Mouse (Mus musculus): ENCODE measurements at regions not wholly inside any gene's neighbourhood (a gene's known extent, or its start where the extent isn't known, plus 50 kb on each side); places are given as distances from the start of the nearest gene placed in this dataset.

GRCm38 (mm10) chr5:75761459-75762310, 187.0 kb downstream of the Kit start:
- WGBS = 35% methylated on average over 11 of the region's 11 CpGs

GRCm38 (mm10) chr5:75756168-75756567, 181.5 kb downstream of the Kit start:
- no peak overlapping the region for H3K4me2 ChIP-seq
- peaks cover 11% of the 10 kb centered on the region for H3K4me1 ChIP-seq
- no peak overlapping the region for H3K27ac ChIP-seq (replicated peaks)
- 59% methylated on average over 7 of the region's 7 CpGs for WGBS
- no peak for ATAC-seq (ENCODE audit: extremely low read depth, insufficient number of reproducible peaks, low FRiP score, low TSS enrichment)
- H3K9ac ChIP-seq = no peak overlapping the region
- H3K36me3 ChIP-seq = no peaks in the 10 kb centered on the region
- no peaks in the 10 kb centered on the region for H3K9me3 ChIP-seq
- H3K4me3 ChIP-seq = no peak overlapping the region
- H3K27me3 ChIP-seq (replicated peaks) = peaks cover 32% of the 10 kb centered on the region

More at GRCm38 (mm10) chr5:75761459-75762310, 187.0 kb downstream of the Kit start:
- Histone ChIP-seq H3K27me3 (replicated peaks) (peaks cover 41% of the 10 kb centered on the region), H3K9me3 (no peaks in the 10 kb centered on the region), H3K36me3 (no peaks in the 10 kb centered on the region), H3K4me2 (peak overlapping the region; percentile 58), H3K27ac (replicated peaks) (peak overlapping the region; percentile 58), H3K4me1 (peaks cover 32% of the 10 kb centered on the region), H3K9ac (no peak overlapping the region), H3K4me3 (no peak overlapping the region; the same call in 1 of the 2 replicates)
- peak; percentile 74 for ATAC-seq (ENCODE audit: extremely low read depth, insufficient number of reproducible peaks, low FRiP score, low TSS enrichment)

- no peaks in the 10 kb centered on the region for H3K9me3 ChIP-seq
- WGBS = 70% methylated on average over 7 of the region's 7 CpGs
Measured at GRCm38 (mm10) chr5:75754356-75754755, 179.6 kb downstream of the Kit start.

GRCm38 (mm10) chr5:75745311-75745710, 170.6 kb downstream of the Kit start:
- H3K9me3 ChIP-seq = no peaks in the 10 kb centered on the region
- WGBS = 58% methylated on average over 9 of the region's 9 CpGs

More at GRCm38 (mm10) chr5:75754356-75754755, 179.6 kb downstream of the Kit start:
- H3K27ac ChIP-seq (replicated peaks) = no peak overlapping the region
- H3K4me2 ChIP-seq = no peak overlapping the region
- ATAC-seq (ENCODE audit: extremely low read depth, insufficient number of reproducible peaks, low FRiP score, low TSS enrichment) = no peak
- H3K27me3 ChIP-seq (replicated peaks) = peaks cover 32% of the 10 kb centered on the region
- no peak overlapping the region for H3K9ac ChIP-seq
- H3K4me3 ChIP-seq = no peak overlapping the region
- peaks cover 11% of the 10 kb centered on the region for H3K4me1 ChIP-seq
- no peaks in the 10 kb centered on the region for H3K36me3 ChIP-seq

GRCm38 (mm10) chr5:75744475-75745045, 169.8 kb downstream of the Kit start:
- 0 out of 2 replicates have a peak, but pooled peaks cover 9% of the 10 kb centered on the region for H3K27me3 ChIP-seq (replicated peaks)
- no peak overlapping the region for H3K27ac ChIP-seq (replicated peaks)
- H3K4me1 ChIP-seq = peaks cover 11% of the 10 kb centered on the region
- H3K9ac ChIP-seq = no peak overlapping the region
- no peak overlapping the region for H3K4me2 ChIP-seq
- H3K9me3 ChIP-seq = no peaks in the 10 kb centered on the region
- no peaks in the 10 kb centered on the region for H3K36me3 ChIP-seq
- no peak for ATAC-seq (ENCODE audit: extremely low read depth, insufficient number of reproducible peaks, low FRiP score, low TSS enrichment)
- H3K4me3 ChIP-seq = no peak overlapping the region
- WGBS = 22% methylated on average over 6 of the region's 6 CpGs

More at GRCm38 (mm10) chr5:75745311-75745710, 170.6 kb downstream of the Kit start:
- Histone ChIP-seq H3K4me3 (no peak overlapping the region), H3K4me2 (no peak overlapping the region), H3K27ac (replicated peaks) (no peak overlapping the region), H3K36me3 (no peaks in the 10 kb centered on the region), H3K9ac (no peak overlapping the region), H3K27me3 (replicated peaks) (0 out of 2 replicates have a peak, but pooled peaks cover 9% of the 10 kb centered on the region), H3K4me1 (peaks cover 11% of the 10 kb centered on the region)
- no peak for ATAC-seq (ENCODE audit: extremely low read depth, insufficient number of reproducible peaks, low FRiP score, low TSS enrichment)

GRCm38 (mm10) chr5:75739336-75739735, 164.6 kb downstream of the Kit start:
- H3K9me3 ChIP-seq = peaks cover 6% of the 10 kb centered on the region; the same call in 1 of the 2 replicates
- 78% methylated on average over 8 of the region's 8 CpGs for WGBS
- no peak overlapping the region for H3K4me2 ChIP-seq
- peaks cover 11% of the 10 kb centered on the region; the same call in 1 of the 2 replicates for H3K36me3 ChIP-seq
- no peak overlapping the region for H3K9ac ChIP-seq
- 0 out of 2 replicates have a peak, but pooled peaks cover 9% of the 10 kb centered on the region for H3K27me3 ChIP-seq (replicated peaks)
- no peaks in the 10 kb centered on the region for H3K4me1 ChIP-seq
- ATAC-seq (ENCODE audit: extremely low read depth, insufficient number of reproducible peaks, low FRiP score, low TSS enrichment) = no peak
- H3K27ac ChIP-seq (replicated peaks) = no peak overlapping the region
- H3K4me3 ChIP-seq = no peak overlapping the region

- WGBS = 78% methylated on average over 2 of the region's 2 CpGs
- no peak for ATAC-seq (ENCODE audit: extremely low read depth, insufficient number of reproducible peaks, low FRiP score, low TSS enrichment)
- Histone ChIP-seq H3K4me2 (no peak overlapping the region), H3K4me3 (no peak overlapping the region), H3K27ac (replicated peaks) (no peak overlapping the region), H3K4me1 (no peaks in the 10 kb centered on the region), H3K27me3 (replicated peaks) (no peaks in the 10 kb centered on the region), H3K9ac (no peak overlapping the region), H3K36me3 (peaks cover 11% of the 10 kb centered on the region; the same call in 1 of the 2 replicates), H3K9me3 (peaks cover 6% of the 10 kb centered on the region; the same call in 1 of the 2 replicates)
Measured at GRCm38 (mm10) chr5:75738445-75738844, 163.7 kb downstream of the Kit start.

- peaks cover 6% of the 10 kb centered on the region; the same call in 1 of the 2 replicates for H3K9me3 ChIP-seq
- H3K4me3 ChIP-seq = no peak overlapping the region
- H3K9ac ChIP-seq = no peak overlapping the region
- no peak overlapping the region for H3K4me2 ChIP-seq
- peaks cover 11% of the 10 kb centered on the region; the same call in 1 of the 2 replicates for H3K36me3 ChIP-seq
- no peaks in the 10 kb centered on the region for H3K4me1 ChIP-seq
- no peak overlapping the region for H3K27ac ChIP-seq (replicated peaks)
- no peak for ATAC-seq (ENCODE audit: extremely low read depth, insufficient number of reproducible peaks, low FRiP score, low TSS enrichment)
- H3K27me3 ChIP-seq (replicated peaks) = no peaks in the 10 kb centered on the region
- 81% methylated on average over 7 of the region's 7 CpGs for WGBS
Measured at GRCm38 (mm10) chr5:75737752-75738151, 163.0 kb downstream of the Kit start.

- Histone ChIP-seq H3K4me1 (no peaks in the 10 kb centered on the region), H3K36me3 (peaks cover 11% of the 10 kb centered on the region; the same call in 1 of the 2 replicates), H3K9ac (no peak overlapping the region), H3K9me3 (peaks cover 6% of the 10 kb centered on the region; the same call in 1 of the 2 replicates), H3K27me3 (replicated peaks) (no peaks in the 10 kb centered on the region), H3K4me2 (no peak overlapping the region), H3K4me3 (no peak overlapping the region), H3K27ac (replicated peaks) (no peak overlapping the region)
- no peak for ATAC-seq (ENCODE audit: extremely low read depth, insufficient number of reproducible peaks, low FRiP score, low TSS enrichment)
Measured at GRCm38 (mm10) chr5:75736318-75736717, 161.6 kb downstream of the Kit start.

GRCm38 (mm10) chr5:75734508-75734907, 159.8 kb downstream of the Kit start:
- H3K27ac ChIP-seq (replicated peaks) = peak overlapping the region; percentile 55
- 0 out of 2 replicates have a peak overlapping the region, but pooled peaks have one; percentile 54 for H3K9ac ChIP-seq
- H3K27me3 ChIP-seq (replicated peaks) = no peaks in the 10 kb centered on the region
- peak overlapping the region; percentile 48 for H3K4me2 ChIP-seq
- H3K36me3 ChIP-seq = peaks cover 11% of the 10 kb centered on the region; the same call in 1 of the 2 replicates
- ATAC-seq (ENCODE audit: extremely low read depth, insufficient number of reproducible peaks, low FRiP score, low TSS enrichment) = peak; percentile 51; the same call in 1 of the 2 replicates
- 0 out of 2 replicates have a peak, but pooled peaks cover 3% of the 10 kb centered on the region for H3K4me1 ChIP-seq
- peak overlapping the region; percentile 26 for H3K4me3 ChIP-seq
- H3K9me3 ChIP-seq = peaks cover 6% of the 10 kb centered on the region; the same call in 1 of the 2 replicates
- 59% methylated on average over 14 of the region's 14 CpGs for WGBS

- 81% methylated on average over 6 of the region's 6 CpGs for WGBS
- Histone ChIP-seq H3K27me3 (replicated peaks) (no peaks in the 10 kb centered on the region), H3K27ac (replicated peaks) (no peak overlapping the region; the same call in 1 of the 2 replicates), H3K4me1 (0 out of 2 replicates have a peak, but pooled peaks cover 3% of the 10 kb centered on the region), H3K36me3 (peaks cover 11% of the 10 kb centered on the region; the same call in 1 of the 2 replicates), H3K9ac (no peak overlapping the region), H3K9me3 (peaks cover 6% of the 10 kb centered on the region; the same call in 1 of the 2 replicates), H3K4me3 (no peak overlapping the region), H3K4me2 (peak overlapping the region; percentile 48; the same call in 1 of the 2 replicates)
- ATAC-seq (ENCODE audit: extremely low read depth, insufficient number of reproducible peaks, low FRiP score, low TSS enrichment) = no peak
Measured at GRCm38 (mm10) chr5:75734043-75734442, 159.3 kb downstream of the Kit start.

Data from heart, embryonic 13.5 days (tissue).